Mouse (Mus musculus): Measurements from ENCODE around the gene Fastk.

Gene Fastk

GRCm38 (mm10) chr5:24452691-24453233 is 7.7 kb upstream of the Fastk start:
- DNase-seq (ENCODE audit: low read depth), result peak; percentile 25

- DNase-seq (ENCODE audit: low read depth), result peak; percentile 24
Measured at GRCm38 (mm10) chr5:24452030-24452690, 7.1 kb upstream of the Fastk start, which contains the start of gene Agap3. TSS of gene Agap3 (plus strand) at chr5:24452177.

- DNase-seq (ENCODE audit: low read depth), result peak; percentile 92
Measured at GRCm38 (mm10) chr5:24451264-24452029, 6.4 kb upstream of the Fastk start.

- DNase-seq (ENCODE audit: low read depth), result peak; percentile 88
Measured at GRCm38 (mm10) chr5:24447624-24448298, 2.7 kb upstream of the Fastk start, which contains the start of gene Tmub1. TSS of gene Tmub1 (minus strand) at chr5:24447854.

GRCm38 (mm10) chr5:24446630-24447029 is 1.5 kb upstream of the Fastk start:
- DNase-seq (ENCODE audit: low read depth), result no peak

- no peak for DNase-seq (ENCODE audit: low read depth)
Measured at GRCm38 (mm10) chr5:24445428-24446080, 467 bp upstream of the Fastk start.

GRCm38 (mm10) chr5:24443927-24444326 is 1.2 kb downstream of the Fastk start:
- no peak for DNase-seq (ENCODE audit: low read depth)

- no peak for DNase-seq (ENCODE audit: low read depth)
Measured at GRCm38 (mm10) chr5:24443204-24443603, 1.9 kb downstream of the Fastk start.

- DNase-seq (ENCODE audit: low read depth), result no peak
Measured at GRCm38 (mm10) chr5:24442029-24442428, 3.1 kb downstream of the Fastk start.

GRCm38 (mm10) chr5:24441187-24441586 is 3.9 kb downstream of the Fastk start:
- DNase-seq (ENCODE audit: low read depth), result no peak

- DNase-seq (ENCODE audit: low read depth), result no peak
Measured at GRCm38 (mm10) chr5:24433993-24434392, 11.1 kb downstream of the Fastk start.

- no peak for DNase-seq (ENCODE audit: low read depth)
Measured at GRCm38 (mm10) chr5:24428596-24428995, 16.5 kb downstream of the Fastk start.

- no peak for DNase-seq (ENCODE audit: low read depth)
Measured at GRCm38 (mm10) chr5:24427981-24428402, 17.1 kb downstream of the Fastk start.

GRCm38 (mm10) chr5:24427285-24427633 is 17.8 kb downstream of the Fastk start:
- no peak for DNase-seq (ENCODE audit: low read depth)

- no peak for DNase-seq (ENCODE audit: low read depth)
Measured at GRCm38 (mm10) chr5:24426556-24427284, 18.4 kb downstream of the Fastk start.

GRCm38 (mm10) chr5:24426037-24426432 is 19.1 kb downstream of the Fastk start:
- DNase-seq (ENCODE audit: low read depth), result no peak

- peak; percentile 59 for DNase-seq (ENCODE audit: low read depth)
Measured at GRCm38 (mm10) chr5:24425421-24426036, 19.6 kb downstream of the Fastk start.

GRCm38 (mm10) chr5:24424861-24425411 is 20.2 kb downstream of the Fastk start:
- peak; percentile 72 for DNase-seq (ENCODE audit: low read depth)

GRCm38 (mm10) chr5:24424004-24424781 is 20.9 kb downstream of the Fastk start:
- peak; percentile 63 for DNase-seq (ENCODE audit: low read depth)

All from 416B (cell line).